Comparison of ENCODE assay signal across 9 mouse cellular contexts in genomic region chr17:46933557-46934348, GRCm38 (mm10). TPM values are rescaled to one million over a fixed set of nuclear protein-coding genes. Genes with fewer than 3 reads are reported as not detected.
A peak's percentile ranks its signal among the peaks of the same experiment; 100 is the strongest.
DNase-seq lines count a peak whose midpoint lies in the region; ATAC-seq and TF ChIP-seq lines count a peak whose summit lies in the region.
"Had no signal": no experiment of that assay in that cellular context is flagged by ENCODE, and none has a peak within 500 bp of the region (broad histone marks: within the 10 kb centered on the region; RNA-seq: fewer than 3 reads in every experiment).

No protein-coding gene starts in this region.

- H3K9ac ChIP-seq in midbrain, postnatal 0 days (replicated peaks; ENCODE audit: low read length, poor library complexity, severe bottlenecking), result no peak overlapping the region
- H3K9ac ChIP-seq in midbrain, embryonic 13.5 days (replicated peaks), result no peak overlapping the region
- H3K9ac ChIP-seq in hindbrain, embryonic 14.5 days, result no peak overlapping the region
- H3K9ac ChIP-seq in limb, embryonic 14.5 days (ENCODE audit: low read depth, low read length, severe bottlenecking), result no peak overlapping the region
- H3K9ac ChIP-seq: hindbrain, embryonic 15.5 days had no signal

- no peak overlapping the region for H3K4me2 ChIP-seq in midbrain, postnatal 0 days (ENCODE audit: low read depth, low read length, poor library complexity, severe bottlenecking)
- H3K4me2 ChIP-seq in midbrain, embryonic 13.5 days (replicated peaks), result no peak overlapping the region
- H3K4me2 ChIP-seq in hindbrain, embryonic 14.5 days (replicated peaks), result no peak overlapping the region
- H3K4me2 ChIP-seq in limb, embryonic 14.5 days (replicated peaks; ENCODE audit: low read depth, low read length, severe bottlenecking), result no peak overlapping the region
- H3K4me2 ChIP-seq: hindbrain, embryonic 15.5 days had no signal

- no peak for TF ChIP-seq POLR2A in limb, embryonic 14.5 days (IDR thresholded peaks at IDR 0.05; ENCODE audit: borderline replicate concordance, extremely low read depth, insufficient read depth, insufficient read length)

- H3K27me3 ChIP-seq in midbrain, postnatal 0 days (ENCODE audit: insufficient read depth, low read length), result no peaks in the 10 kb centered on the region
- H3K27me3 ChIP-seq in midbrain, embryonic 13.5 days, result no peaks in the 10 kb centered on the region
- H3K27me3 ChIP-seq in hindbrain, embryonic 14.5 days (ENCODE audit: control insufficient read depth, insufficient read depth, low read length), result no peaks in the 10 kb centered on the region
- H3K27me3 ChIP-seq in limb, embryonic 14.5 days (ENCODE audit: control insufficient read depth, insufficient read depth, low read length), result no peaks in the 10 kb centered on the region
- H3K27me3 ChIP-seq: hindbrain, embryonic 15.5 days had no signal

- no peaks in the 10 kb centered on the region for H3K4me1 ChIP-seq in midbrain, postnatal 0 days (ENCODE audit: insufficient read depth, low read length)
- H3K4me1 ChIP-seq in midbrain, embryonic 13.5 days (replicated peaks), result no peaks in the 10 kb centered on the region
- no peaks in the 10 kb centered on the region for H3K4me1 ChIP-seq in hindbrain, embryonic 14.5 days (replicated peaks; ENCODE audit: control insufficient read depth, insufficient read depth, low read length)
- no peaks in the 10 kb centered on the region for H3K4me1 ChIP-seq in limb, embryonic 14.5 days (ENCODE audit: control insufficient read depth, insufficient read depth, low read length)
- H3K4me1 ChIP-seq: hindbrain, embryonic 15.5 days had no signal

- H3K27ac ChIP-seq in midbrain, postnatal 0 days (ENCODE audit: low read depth, low read length), result no peak overlapping the region
- H3K27ac ChIP-seq in midbrain, embryonic 13.5 days, result no peak overlapping the region
- H3K27ac ChIP-seq in hindbrain, embryonic 14.5 days, result no peak overlapping the region
- H3K27ac ChIP-seq in limb, embryonic 14.5 days (replicated peaks; ENCODE audit: low read depth, low read length), result no peak overlapping the region
- H3K27ac ChIP-seq: hindbrain, embryonic 15.5 days had no signal

- H3K4me3 ChIP-seq in midbrain, postnatal 0 days (ENCODE audit: low read depth, low read length), result no peak overlapping the region
- no peak overlapping the region for H3K4me3 ChIP-seq in midbrain, embryonic 13.5 days (replicated peaks)
- no peak overlapping the region for H3K4me3 ChIP-seq in hindbrain, embryonic 14.5 days (replicated peaks; ENCODE audit: low read length)
- H3K4me3 ChIP-seq in limb, embryonic 14.5 days (replicated peaks; ENCODE audit: low read length), result no peak overlapping the region
- H3K4me3 ChIP-seq: hindbrain, embryonic 15.5 days had no signal

- WGBS in midbrain, postnatal 0 days, result 81% methylated on average over 19 of the region's 19 CpGs
- 84% methylated on average over 19 of the region's 19 CpGs for WGBS in midbrain, embryonic 13.5 days
- 84% methylated on average over 19 of the region's 19 CpGs for WGBS in hindbrain, embryonic 14.5 days
- 86% methylated on average over 19 of the region's 19 CpGs for WGBS in limb, embryonic 14.5 days

- peak; percentile 87 for TF ChIP-seq CTCF in midbrain, postnatal 0 days (IDR thresholded peaks at IDR 0.05)

- H3K36me3 ChIP-seq in midbrain, postnatal 0 days (ENCODE audit: insufficient read depth, low read length), result peaks cover 83% of the 10 kb centered on the region
- peaks cover 99% of the 10 kb centered on the region for H3K36me3 ChIP-seq in midbrain, embryonic 13.5 days
- peaks cover 99% of the 10 kb centered on the region for H3K36me3 ChIP-seq in hindbrain, embryonic 14.5 days (replicated peaks; ENCODE audit: control insufficient read depth, insufficient read depth)
- H3K36me3 ChIP-seq in limb, embryonic 14.5 days (ENCODE audit: control insufficient read depth, insufficient read depth, low read length), result peaks cover 98% of the 10 kb centered on the region

- peak; percentile 47; the same call in 1 of the 2 replicates for ATAC-seq in midbrain, postnatal 0 days (ENCODE audit: low FRiP score)
- ATAC-seq in midbrain, embryonic 13.5 days, result no peak
- no peak for ATAC-seq in hindbrain, embryonic 14.5 days (ENCODE audit: low FRiP score)
- ATAC-seq in limb, embryonic 14.5 days (ENCODE audit: low FRiP score, low read depth), result no peak
- no peak for ATAC-seq in inflammation-experienced regulatory T-cells, adult 6 months

- no peaks in the 10 kb centered on the region for H3K9me3 ChIP-seq in midbrain, postnatal 0 days (ENCODE audit: low read length)
- H3K9me3 ChIP-seq in midbrain, embryonic 13.5 days, result no peaks in the 10 kb centered on the region
- no peaks in the 10 kb centered on the region for H3K9me3 ChIP-seq in hindbrain, embryonic 14.5 days (ENCODE audit: control insufficient read depth, low read length)
- H3K9me3 ChIP-seq in limb, embryonic 14.5 days (ENCODE audit: control insufficient read depth, low read length), result no peaks in the 10 kb centered on the region
- H3K9me3 ChIP-seq: hindbrain, embryonic 15.5 days had no signal

- DNase-seq in midbrain, postnatal 0 days (ENCODE audit: low spot score), result peak; percentile 69
- peak; percentile 81 for DNase-seq in ZHBTc4 (ENCODE audit: low read depth, low spot score)
- DNase-seq in cerebellum, postnatal 36 days, result peak; percentile 57 to 62
- DNase-seq in hindbrain, embryonic 14.5 days (ENCODE audit: low spot score), result peak; percentile 67
- DNase-seq in limb, embryonic 14.5 days (ENCODE audit: low spot score), result peak; percentile 41
- DNase-seq in right cerebral cortex, postnatal 10 days (ENCODE audit: low spot score in 2 of 2), result peak; percentile 58 to 72

RNA-seq across cellular contexts. Expression of gene Prph2, which starts 23.5 kb away (rescaled TPM):
- total RNA-seq in midbrain, postnatal 0 days (2014; rRNA removed), result not detected in 2 replicates
- polyA plus RNA-seq in midbrain, postnatal 0 days (2015; fragmentation: Nextera tagmentation; extraction: Ambion mirVana), result not detected in 2 replicates
- not detected in 2 replicates for polyA plus RNA-seq in midbrain, embryonic 13.5 days (2015; fragmentation: Nextera tagmentation; extraction: Ambion mirVana)
- polyA plus RNA-seq in hindbrain, embryonic 14.5 days (2014; fragmentation: Nextera tagmentation; extraction: Ambion mirVana), result not detected in 2 replicates
- not detected in 2 replicates for polyA plus RNA-seq in limb, embryonic 14.5 days (2012; rRNA removed)
- 0.07 TPM in 1 of 2 replicates, not detected in the other for polyA plus RNA-seq in limb, embryonic 14.5 days (2014; fragmentation: Nextera tagmentation; extraction: Ambion mirVana)
- not detected for polyA plus RNA-seq in inflammation-experienced regulatory T-cells, adult 6 months (2017; shearing (Covaris generic))

RNA-seq across cellular contexts. Expression of gene Tbcc, which starts 43.3 kb away (rescaled TPM):
- 43.1 and 46.3 TPM in 2 replicates for total RNA-seq in midbrain, postnatal 0 days (2014; rRNA removed)
- 49.9 and 51.2 TPM in 2 replicates for polyA plus RNA-seq in midbrain, postnatal 0 days (2015; fragmentation: Nextera tagmentation; extraction: Ambion mirVana)
- 56.6 and 68.3 TPM in 2 replicates for polyA plus RNA-seq in midbrain, embryonic 13.5 days (2015; fragmentation: Nextera tagmentation; extraction: Ambion mirVana)
- polyA plus RNA-seq in hindbrain, embryonic 14.5 days (2014; fragmentation: Nextera tagmentation; extraction: Ambion mirVana), result 54.7 and 61.6 TPM in 2 replicates
- polyA plus RNA-seq in limb, embryonic 14.5 days (2012; rRNA removed), result 27.8 and 28.9 TPM in 2 replicates
- 63.3 and 66.5 TPM in 2 replicates for polyA plus RNA-seq in limb, embryonic 14.5 days (2014; fragmentation: Nextera tagmentation; extraction: Ambion mirVana)
- polyA plus RNA-seq in inflammation-experienced regulatory T-cells, adult 6 months (2017; shearing (Covaris generic)), result 10 to 100 TPM in 1 of 3 experiments, 1 to 10 TPM in 2; 9.6 to 10.5 (median 9.9) TPM
